ENCODE assay signal across 8 mouse cellular contexts in genomic region chr17:30574783-30575075, GRCm38 (mm10). TPM values are rescaled to one million over a fixed set of nuclear protein-coding genes. Genes with fewer than 3 reads are reported as not detected.
DNase-seq lines count a peak whose midpoint lies in the region; ATAC-seq and TF ChIP-seq lines count a peak whose summit lies in the region.
"Had no signal": no experiment of that assay in that cellular context is flagged by ENCODE, and none has a peak within 500 bp of the region (broad histone marks: within the 10 kb centered on the region; RNA-seq: fewer than 3 reads in every experiment).

No protein-coding gene starts in this region.

- no peaks in the 10 kb centered on the region for H3K9me3 ChIP-seq in lung, embryonic 16.5 days (ENCODE audit: control insufficient read depth, low read length)
- H3K9me3 ChIP-seq in forebrain, embryonic 13.5 days (replicated peaks), result no peaks in the 10 kb centered on the region
- no peaks in the 10 kb centered on the region for H3K9me3 ChIP-seq in liver, embryonic 14.5 days (ENCODE audit: control insufficient read depth, low read length)
- no peaks in the 10 kb centered on the region for H3K9me3 ChIP-seq in stomach, embryonic 16.5 days (replicated peaks; ENCODE audit: control insufficient read depth, low read length)

- no peak for TF ChIP-seq EP300 in liver, embryonic 14.5 days (IDR thresholded peaks at IDR 0.05; ENCODE audit: low read depth)

- no peak overlapping the region for H3K27ac ChIP-seq in lung, embryonic 16.5 days (ENCODE audit: low read length)
- H3K27ac ChIP-seq in forebrain, embryonic 13.5 days, result no peak overlapping the region
- no peak overlapping the region for H3K27ac ChIP-seq in liver, embryonic 14.5 days
- 0 out of 2 replicates have a peak overlapping the region, but pooled peaks have one; percentile 16 for H3K27ac ChIP-seq in stomach, embryonic 16.5 days (ENCODE audit: low read length)

- WGBS in lung, embryonic 16.5 days, result 61% methylated on average over 8 of the region's 8 CpGs
- WGBS in forebrain, embryonic 13.5 days, result 77% methylated on average over 8 of the region's 8 CpGs
- WGBS in liver, embryonic 14.5 days (ENCODE audit: insufficient replicate concordance), result 18% methylated on average over 8 of the region's 8 CpGs
- WGBS in stomach, embryonic 16.5 days, result 57% methylated on average over 8 of the region's 8 CpGs

- H3K4me2 ChIP-seq in lung, embryonic 16.5 days (ENCODE audit: low read depth, low read length), result peak overlapping the region; percentile 94
- peak overlapping the region; percentile 61 for H3K4me2 ChIP-seq in forebrain, embryonic 13.5 days
- H3K4me2 ChIP-seq in liver, embryonic 14.5 days (ENCODE audit: low read depth), result peak overlapping the region; percentile 90
- H3K4me2 ChIP-seq in stomach, embryonic 16.5 days (ENCODE audit: low read depth, low read length), result peak overlapping the region; percentile 87

- H3K4me1 ChIP-seq in lung, embryonic 16.5 days (replicated peaks; ENCODE audit: control insufficient read depth, insufficient read depth, low read length), result peaks cover 28% of the 10 kb centered on the region
- peaks cover 27% of the 10 kb centered on the region for H3K4me1 ChIP-seq in forebrain, embryonic 13.5 days
- peaks cover 5 to 29% of the 10 kb centered on the region in 2 experiments for H3K4me1 ChIP-seq in liver, embryonic 14.5 days (replicated peaks; ENCODE audit: control insufficient read depth in 2 of 2, insufficient read depth in 2 of 2, low read length in 1 of 2)
- H3K4me1 ChIP-seq in stomach, embryonic 16.5 days (ENCODE audit: control insufficient read depth, insufficient read depth, low read length), result peaks cover 20% of the 10 kb centered on the region

- no peak overlapping the region for H3K9ac ChIP-seq in lung, embryonic 16.5 days (ENCODE audit: low read length)
- H3K9ac ChIP-seq in forebrain, embryonic 13.5 days, result peak overlapping the region; percentile 69; the same call in 1 of the 2 replicates
- no peak overlapping the region for H3K9ac ChIP-seq in liver, embryonic 14.5 days (replicated peaks)
- H3K9ac ChIP-seq in stomach, embryonic 16.5 days (ENCODE audit: low read length), result peak overlapping the region; percentile 14; the same call in 1 of the 2 replicates

- H3K27me3 ChIP-seq in lung, embryonic 16.5 days (ENCODE audit: control insufficient read depth, insufficient read depth, low read depth, low read length), result no peaks in the 10 kb centered on the region
- H3K27me3 ChIP-seq in forebrain, embryonic 13.5 days, result no peaks in the 10 kb centered on the region
- H3K27me3 ChIP-seq in liver, embryonic 14.5 days (ENCODE audit: control insufficient read depth, insufficient read depth, low read length), result no peaks in the 10 kb centered on the region
- H3K27me3 ChIP-seq in stomach, embryonic 16.5 days (ENCODE audit: control insufficient read depth, insufficient read depth, low read length), result no peaks in the 10 kb centered on the region

- H3K36me3 ChIP-seq in lung, embryonic 16.5 days (ENCODE audit: control insufficient read depth, insufficient read depth, low read length), result no peaks in the 10 kb centered on the region
- no peaks in the 10 kb centered on the region for H3K36me3 ChIP-seq in forebrain, embryonic 13.5 days (ENCODE audit: poor library complexity, severe bottlenecking)
- H3K36me3 ChIP-seq in liver, embryonic 14.5 days (replicated peaks; ENCODE audit: control insufficient read depth, insufficient read depth, low read depth), result no peaks in the 10 kb centered on the region
- no peaks in the 10 kb centered on the region for H3K36me3 ChIP-seq in stomach, embryonic 16.5 days (ENCODE audit: control insufficient read depth, insufficient read depth, low read length)

- H3K4me3 ChIP-seq in lung, embryonic 16.5 days (ENCODE audit: low read length), result peak overlapping the region; percentile 88
- peak overlapping the region; percentile 52; the same call in 1 of the 2 replicates for H3K4me3 ChIP-seq in forebrain, embryonic 13.5 days
- peak overlapping the region in 1 of 2 experiments; percentile 73; a peak in 2 of 4 replicates for H3K4me3 ChIP-seq in liver, embryonic 14.5 days (ENCODE audit: insufficient read depth in 1 of 2, low read depth in 2 of 2, low read length in 2 of 2)
- peak overlapping the region; percentile 68 for H3K4me3 ChIP-seq in stomach, embryonic 16.5 days (replicated peaks; ENCODE audit: low read length)

- no peak for ATAC-seq in lung, embryonic 16.5 days (ENCODE audit: low read depth)
- no peak for ATAC-seq in forebrain, embryonic 13.5 days
- ATAC-seq in liver, embryonic 14.5 days (ENCODE audit: insufficient read depth), result no peak
- no peak for ATAC-seq in stomach, embryonic 16.5 days (ENCODE audit: insufficient read depth, low FRiP score)
- ATAC-seq in frontal cortex, adult (ENCODE audit: low TSS enrichment), result no peak

- no peak for DNase-seq in lung, postnatal 4 days
- DNase-seq in liver, embryonic 14.5 days (ENCODE audit: low read depth in 3 of 3, low spot score in 3 of 3), result no peak
- DNase-seq in adrenal gland, postnatal 4 days (ENCODE audit: low spot score in 2 of 2), result no peak
- DNase-seq: right cerebral cortex, postnatal 14 days had no signal

- TF ChIP-seq CTCF in liver, embryonic 14.5 days (IDR thresholded peaks at IDR 0.05; ENCODE audit: low read depth), result no peak

RNA-seq across cellular contexts. Expression of gene Btbd9, which starts 1.6 kb away (rescaled TPM):
- 55.8 and 57.1 TPM in 2 replicates for polyA plus RNA-seq in lung, embryonic 16.5 days (2015; fragmentation: Nextera tagmentation; extraction: Ambion mirVana)
- 111 and 116 TPM in 2 replicates for polyA plus RNA-seq in forebrain, embryonic 13.5 days (2015; fragmentation: Nextera tagmentation; extraction: Ambion mirVana)
- 2.6 and 2.7 TPM in 2 replicates for polyA plus RNA-seq in liver, embryonic 14.5 days (2012; rRNA removed)
- polyA plus RNA-seq in liver, embryonic 14.5 days (2014; fragmentation: Nextera tagmentation; extraction: Ambion mirVana), result 8.0 and 9.6 TPM in 2 replicates
- polyA plus RNA-seq in stomach, embryonic 16.5 days (2015; fragmentation: Nextera tagmentation; extraction: Ambion mirVana), result 51.6 and 52.0 TPM in 2 replicates
- 10 to 100 TPM; 40.4 to 41.5 TPM for total RNA-seq in adrenal gland, postnatal 4 days (2021)

RNA-seq across cellular contexts. Expression of gene Dnah8, which starts 49.4 kb away (rescaled TPM):
- polyA plus RNA-seq in lung, embryonic 16.5 days (2015; fragmentation: Nextera tagmentation; extraction: Ambion mirVana), result 8.8 and 9.2 TPM in 2 replicates
- 0.84 and 0.85 TPM in 2 replicates for polyA plus RNA-seq in forebrain, embryonic 13.5 days (2015; fragmentation: Nextera tagmentation; extraction: Ambion mirVana)
- polyA plus RNA-seq in liver, embryonic 14.5 days (2012; rRNA removed), result 1.1 and 1.8 TPM in 2 replicates
- 0.83 and 1.2 TPM in 2 replicates for polyA plus RNA-seq in liver, embryonic 14.5 days (2014; fragmentation: Nextera tagmentation; extraction: Ambion mirVana)
- polyA plus RNA-seq in stomach, embryonic 16.5 days (2015; fragmentation: Nextera tagmentation; extraction: Ambion mirVana), result 1.0 and 1.7 TPM in 2 replicates
- 1 to 10 TPM in 1 of 2 experiments, under 1 TPM in 1; 0.62 to 1.3 TPM for total RNA-seq in adrenal gland, postnatal 4 days (2021)

RNA-seq across cellular contexts. Expression of gene Glo1, which starts 51.9 kb away (rescaled TPM):
- polyA plus RNA-seq in lung, embryonic 16.5 days (2015; fragmentation: Nextera tagmentation; extraction: Ambion mirVana), result 215 and 221 TPM in 2 replicates
- 191 and 194 TPM in 2 replicates for polyA plus RNA-seq in forebrain, embryonic 13.5 days (2015; fragmentation: Nextera tagmentation; extraction: Ambion mirVana)
- 98.1 and 103 TPM in 2 replicates for polyA plus RNA-seq in liver, embryonic 14.5 days (2012; rRNA removed)
- 273 and 280 TPM in 2 replicates for polyA plus RNA-seq in liver, embryonic 14.5 days (2014; fragmentation: Nextera tagmentation; extraction: Ambion mirVana)
- 212 and 224 TPM in 2 replicates for polyA plus RNA-seq in stomach, embryonic 16.5 days (2015; fragmentation: Nextera tagmentation; extraction: Ambion mirVana)
- 100 to 1,000 TPM; 121 to 138 TPM for total RNA-seq in adrenal gland, postnatal 4 days (2021)

Comparison
In these comparisons a context has a peak if more than half of its experiments do, and no peak if none do; other contexts are left out.
1. H3K9ac ChIP-seq: peak in forebrain, embryonic 13.5 days (single experiment) and stomach, embryonic 16.5 days (single experiment); none in lung, embryonic 16.5 days (single experiment) and liver, embryonic 14.5 days (single experiment).
2. Peak in every context shown above with its lines, with median percentiles within 50 percentile points of each other: H3K4me2 ChIP-seq.